Mouse (Mus musculus) activated CD4-positive, CD25-positive, alpha-beta regulatory T cell, adult 4 months (primary cell): ENCODE measurements around the gene Raly. TPM values are rescaled to one million over a fixed set of nuclear protein-coding genes. Genes with fewer than 3 reads are reported as not detected.

ENCODE experiments used
- ATAC-seq: one replicate; pipeline ENCODE4 v1.8.0; 2017
- polyA plus RNA-seq, 2 experiments: library from polyadenylated mRNA; unstranded; fragments of 100-300 nt; shearing (Covaris generic); gene quantifications; one replicate each; pipeline ENCODE4 v1.2.1; 2017

Raly gene
- polyA plus RNA-seq = 10 to 100 TPM; 10.4 to 19.3 TPM

DNA sequence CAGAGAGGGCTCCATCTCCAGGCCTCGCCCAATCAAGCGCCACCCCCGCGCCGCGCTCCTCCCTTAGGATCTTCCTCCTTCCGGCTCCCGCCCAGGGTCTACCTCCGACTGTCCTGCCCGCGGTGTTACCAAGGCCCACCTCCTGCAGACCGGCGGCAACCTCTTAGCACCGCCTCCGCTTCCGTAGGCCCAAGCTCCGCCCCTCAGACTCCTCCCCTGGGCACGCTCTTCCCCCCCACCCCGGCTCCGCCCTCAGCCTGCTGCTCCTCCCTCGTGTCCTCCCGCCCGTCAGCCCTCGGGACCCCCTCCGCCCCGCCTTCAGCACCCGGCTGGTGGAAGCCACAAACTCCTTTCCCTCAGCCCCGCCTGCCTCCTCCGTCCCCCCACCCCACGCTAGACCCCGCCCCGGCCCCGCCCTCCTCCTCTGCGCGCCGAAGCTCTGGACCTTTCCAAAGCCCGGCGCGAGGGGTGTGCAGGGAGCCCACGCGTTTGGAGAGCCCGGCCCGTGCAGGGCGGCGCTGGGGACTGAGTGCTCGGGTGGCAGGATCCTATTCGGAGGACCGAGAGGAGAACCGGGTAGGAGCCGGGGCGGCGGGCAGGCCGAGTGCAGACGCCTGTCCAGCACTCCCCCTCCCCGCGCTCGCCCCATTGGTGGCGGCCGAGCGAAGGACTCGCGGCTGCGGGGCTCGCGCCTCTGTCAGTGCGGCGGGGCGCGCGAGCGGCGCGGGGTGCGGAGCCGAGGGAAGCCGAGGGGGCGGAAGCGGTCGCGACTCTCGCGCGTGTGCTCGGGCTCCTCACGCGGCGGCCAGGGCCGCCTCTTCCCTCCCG, at the start of gene Raly, which contains the start of gene a:
Gene Raly, plus strand, starts transcription at position 441 of the 828 bp plus-strand sequence.
Gene a, plus strand, starts transcription at position 747 of the 828 bp plus-strand sequence.
- peak; percentile 84 for ATAC-seq

GRCm38 (mm10) chr2:154742911-154743819, 47.7 kb upstream of the Raly start:
- ATAC-seq = no peak

GRCm38 (mm10) chr2:154743915-154744314, 47.0 kb upstream of the Raly start:
- ATAC-seq = no peak

DNA sequence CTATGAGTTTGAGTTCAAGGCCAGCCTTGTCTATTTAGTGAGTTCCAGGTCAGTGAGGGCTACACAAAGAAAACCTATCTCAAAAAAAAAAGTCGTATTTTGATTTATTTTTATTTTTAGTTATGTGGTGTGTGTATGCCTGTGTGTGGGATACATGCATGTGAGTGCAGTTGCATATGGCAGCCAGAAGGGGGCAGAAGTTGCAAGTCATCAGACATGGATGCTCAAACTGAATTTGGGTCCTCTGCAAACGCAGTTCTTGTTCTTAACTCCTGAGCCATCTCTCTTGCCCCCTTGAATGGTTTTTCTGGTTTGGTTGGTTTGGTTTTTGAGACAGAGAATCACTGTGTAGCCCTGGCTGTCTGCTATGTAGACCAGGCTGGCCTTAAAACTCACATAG, 42.5 kb upstream of the Raly start:
- no peak for ATAC-seq

GRCm38 (mm10) chr2:154749046-154750036, 41.6 kb upstream of the Raly start:
- ATAC-seq = no peak

GRCm38 (mm10) chr2:154751924-154752323, 39.0 kb upstream of the Raly start:
- ATAC-seq = no peak

- ATAC-seq = no peak
Observed at GRCm38 (mm10) chr2:154754068-154754560, 36.8 kb upstream of the Raly start.

DNA sequence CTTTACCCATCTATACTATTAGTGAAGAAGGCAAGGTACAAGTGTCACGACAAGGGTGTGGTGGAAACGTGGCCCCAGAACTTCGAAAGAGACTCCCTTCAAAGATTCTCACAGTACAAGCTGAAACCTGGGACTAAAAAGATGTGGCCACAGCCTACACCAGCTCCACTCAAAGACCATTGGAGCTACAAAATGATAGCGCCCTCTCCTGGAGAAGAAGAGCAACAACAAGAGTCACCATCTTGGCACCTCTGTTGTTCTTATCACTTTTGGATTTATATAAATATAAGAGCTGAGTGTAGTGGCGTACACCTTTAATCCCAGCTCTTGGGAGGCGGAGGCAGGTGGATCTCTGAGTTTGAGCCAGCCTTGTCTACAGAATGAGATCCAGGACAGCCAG, 35.1 kb upstream of the Raly start:
- no peak for ATAC-seq

DNA sequence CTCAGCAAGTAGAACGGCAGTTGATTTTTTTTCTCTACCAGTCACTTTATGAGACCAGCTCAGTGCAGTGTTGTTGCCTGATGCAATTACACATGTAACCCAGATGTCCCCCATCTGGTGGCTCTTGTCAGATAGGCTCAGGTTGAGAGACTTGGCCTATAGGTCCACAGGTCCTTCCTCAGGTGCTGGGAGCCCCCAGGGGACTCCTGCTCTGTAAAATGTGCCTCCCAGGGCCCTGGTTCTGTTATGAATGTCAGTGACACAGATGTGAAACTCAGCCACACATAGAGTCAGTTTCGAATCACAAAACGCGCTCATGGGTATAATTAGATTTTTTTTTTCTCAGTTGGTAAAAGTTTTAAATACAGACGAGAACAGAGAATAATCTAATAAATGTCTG, 33.2 kb upstream of the Raly start:
- no peak for ATAC-seq

DNA sequence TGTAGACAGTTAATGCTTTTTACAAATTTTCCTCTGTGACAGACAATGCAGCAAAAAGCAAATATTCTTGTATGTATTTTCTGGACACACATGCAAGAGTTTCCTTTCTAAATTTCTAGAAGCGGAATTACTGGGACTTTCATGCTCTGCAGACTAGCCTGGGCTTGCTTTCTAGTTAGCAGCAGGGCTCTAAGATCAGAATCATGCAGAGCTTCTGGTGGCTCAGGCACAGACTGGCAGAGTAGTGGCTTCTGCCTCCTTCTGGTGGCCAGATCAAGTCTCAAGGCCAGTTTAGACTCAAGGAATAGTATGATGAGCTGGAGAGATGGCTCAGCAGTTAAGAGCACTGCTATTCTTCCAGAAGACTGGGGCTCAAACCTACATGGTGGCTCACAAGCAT, 32.4 kb upstream of the Raly start:
- ATAC-seq = no peak

DNA sequence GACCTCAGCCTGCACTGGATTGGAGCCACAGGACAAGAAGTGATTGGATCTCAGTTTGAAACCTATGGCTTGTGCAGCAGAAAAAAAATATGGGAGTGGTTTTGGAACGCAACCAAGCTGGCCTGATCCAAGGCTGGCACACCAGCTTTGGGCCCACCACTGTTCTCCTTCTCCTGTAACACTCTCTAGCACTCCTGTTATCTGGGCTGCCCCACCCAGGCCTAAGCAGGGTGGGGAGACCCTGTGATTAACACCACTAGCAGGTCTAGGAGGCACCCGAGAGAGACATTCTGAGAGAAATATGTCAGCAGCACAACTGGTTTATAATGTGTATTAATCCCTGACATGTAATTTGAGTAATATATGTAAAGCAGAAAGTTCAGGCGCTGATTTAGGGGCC, 27.7 kb upstream of the Raly start:
- ATAC-seq = no peak

DNA sequence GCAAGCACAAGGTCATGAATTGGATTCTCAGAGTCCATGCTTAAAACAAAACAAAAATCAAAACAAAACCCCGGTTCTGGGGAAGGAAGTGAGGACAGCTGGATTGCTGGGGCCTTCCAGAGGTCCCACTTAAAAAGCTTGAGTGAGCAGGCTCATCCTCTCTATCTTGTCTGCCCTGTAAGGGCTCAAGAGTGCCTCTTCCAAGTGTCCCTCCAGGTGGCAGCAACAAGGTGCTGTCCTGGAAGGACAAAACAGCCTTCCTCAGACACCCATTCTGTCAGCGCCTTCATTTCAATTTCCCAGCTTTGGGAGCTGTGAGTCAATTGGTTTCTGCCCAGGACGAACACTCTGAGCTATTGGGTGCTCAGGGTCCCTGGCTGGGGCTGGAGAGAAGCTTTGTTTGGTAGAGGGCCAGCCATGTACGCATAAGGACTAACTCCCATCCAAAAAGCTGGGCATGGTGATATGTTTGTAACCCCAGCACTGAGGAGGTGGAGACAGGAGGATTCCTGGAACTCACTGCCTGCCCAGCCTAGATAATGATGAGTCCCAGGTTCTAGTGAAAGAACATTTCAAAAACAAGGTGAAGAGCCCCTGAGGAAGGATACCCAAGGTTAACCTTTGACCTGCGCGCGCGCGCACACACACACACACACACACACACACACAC, 25.9 kb upstream of the Raly start:
- ATAC-seq = no peak

- no peak for ATAC-seq
Observed at GRCm38 (mm10) chr2:154765554-154766008, 25.3 kb upstream of the Raly start.

DNA sequence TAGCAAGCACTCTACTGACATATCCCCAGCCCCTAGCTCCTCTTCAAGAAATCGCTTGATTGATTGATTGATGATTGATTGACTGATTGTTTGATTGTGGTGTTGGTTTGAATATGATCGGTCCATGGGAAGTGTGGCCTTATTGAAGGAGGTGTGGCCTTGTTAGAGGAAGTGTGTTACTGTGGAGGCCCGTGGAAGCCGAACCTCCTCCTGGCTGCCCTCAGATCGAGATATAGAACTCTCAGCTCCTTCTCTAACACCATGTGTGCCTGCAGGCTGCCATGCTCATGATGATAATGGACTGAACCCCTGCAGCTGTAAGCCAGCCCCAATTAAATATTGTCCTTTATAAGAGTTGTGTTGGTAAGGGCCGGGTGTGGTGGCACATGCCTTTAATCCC, 23.8 kb upstream of the Raly start:
- ATAC-seq = no peak

GRCm38 (mm10) chr2:154769930-154770329, 21.0 kb upstream of the Raly start, which contains the start of gene Gm14214:
Gene Gm14214 (minus strand): TSS chr2:154770030.
- ATAC-seq = no peak

DNA sequence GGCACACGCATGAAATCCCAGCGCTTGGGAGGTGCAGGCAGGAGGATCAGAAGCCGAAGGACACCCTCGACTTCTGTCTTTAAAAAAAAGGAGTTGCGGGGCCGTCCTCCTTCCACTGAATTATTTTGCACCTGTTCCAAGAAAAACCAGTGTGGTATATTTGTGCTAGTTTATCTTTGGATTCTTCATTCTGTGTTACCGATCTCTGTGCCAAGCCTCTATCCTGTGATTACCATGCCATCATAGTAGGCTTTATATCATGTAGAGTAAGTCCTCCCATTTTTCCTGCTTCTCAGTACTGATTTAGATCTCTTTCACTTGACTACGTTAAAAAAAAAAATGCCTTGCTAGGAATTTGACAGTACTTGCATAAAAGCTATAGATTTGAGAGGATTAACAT, 19.3 kb upstream of the Raly start:
- ATAC-seq = no peak

- ATAC-seq = no peak
Observed at GRCm38 (mm10) chr2:154774032-154774431, 16.9 kb upstream of the Raly start.

GRCm38 (mm10) chr2:154776496-154776895, 14.4 kb upstream of the Raly start:
- no peak for ATAC-seq

DNA sequence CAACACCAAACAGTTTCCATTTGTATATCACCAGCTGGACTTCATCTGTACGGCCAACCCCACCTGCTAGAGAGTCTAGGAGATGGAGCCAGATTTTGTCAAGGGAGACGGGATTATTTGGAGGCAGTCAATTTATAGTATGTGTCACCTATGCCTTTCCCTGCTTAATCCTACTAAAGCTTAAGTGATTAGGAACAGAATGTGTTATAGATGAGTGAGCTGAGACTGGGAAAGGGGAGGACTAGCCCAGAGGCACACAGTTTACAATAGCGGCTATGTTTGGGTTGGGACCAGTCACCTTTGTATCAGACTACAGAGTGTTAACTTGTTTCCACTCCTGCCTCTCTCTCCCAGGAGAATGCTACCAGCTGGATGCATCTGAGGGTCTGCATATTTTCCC, 11.2 kb upstream of the Raly start:
- ATAC-seq = no peak

DNA sequence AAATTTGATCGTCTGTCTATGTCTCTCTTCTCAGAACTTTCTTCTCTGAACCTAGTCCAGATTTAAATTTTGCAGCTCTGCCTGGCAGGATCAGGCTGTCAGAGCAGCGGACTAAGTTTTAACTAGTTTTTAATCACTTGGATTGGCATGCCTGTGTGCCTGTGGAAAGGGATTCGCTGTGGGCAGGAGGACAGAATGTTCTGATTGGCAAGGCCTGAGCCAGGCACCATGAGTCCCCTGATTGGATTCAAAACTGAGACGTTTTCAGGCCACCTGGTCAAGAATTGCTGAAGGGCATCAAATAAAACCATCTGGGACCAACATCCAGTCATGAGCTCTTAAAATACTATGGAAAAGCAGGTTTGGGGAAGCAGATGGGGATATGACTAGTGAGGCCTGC, 8.5 kb upstream of the Raly start:
- ATAC-seq = no peak
